In genomic region chr11:109651566-109652024, GRCm38 (mm10) we compare ENCODE assay signal across 8 mouse cellular contexts. TPM values are rescaled to one million over a fixed set of nuclear protein-coding genes. Genes with fewer than 3 reads are reported as not detected.
A peak's percentile ranks its signal among the peaks of the same experiment; 100 is the strongest.
DNase-seq lines count a peak whose midpoint lies in the region; ATAC-seq and TF ChIP-seq lines count a peak whose summit lies in the region.

No protein-coding gene starts in this region.

- no peak for TF ChIP-seq POLR2A in embryonic fibroblast, embryonic 13.5 days (IDR thresholded peaks at IDR 0.05; ENCODE audit: low read depth, low read length)

- no peaks in the 10 kb centered on the region for H3K27me3 ChIP-seq in hindbrain, embryonic 13.5 days

- peaks cover 20% of the 10 kb centered on the region for H3K4me1 ChIP-seq in embryonic fibroblast, embryonic 13.5 days (ENCODE audit: control insufficient read depth, insufficient read depth, low read length)
- H3K4me1 ChIP-seq in hindbrain, embryonic 13.5 days (replicated peaks): peaks cover 53% of the 10 kb centered on the region

- H3K27ac ChIP-seq in embryonic fibroblast, embryonic 13.5 days (ENCODE audit: insufficient read depth, low read length): peak overlapping the region; percentile 59
- peak overlapping the region; percentile 99 for H3K27ac ChIP-seq in hindbrain, embryonic 13.5 days

- no peaks in the 10 kb centered on the region for H3K9me3 ChIP-seq in hindbrain, embryonic 13.5 days

- TF ChIP-seq CTCF in embryonic fibroblast, embryonic 13.5 days (IDR thresholded peaks at IDR 0.05; ENCODE audit: borderline replicate concordance, insufficient read depth, low read length): no peak

- ATAC-seq in cerebellum, adult (ENCODE audit: insufficient number of reproducible peaks, low FRiP score, low TSS enrichment): no peak
- ATAC-seq in hindbrain, embryonic 13.5 days (ENCODE audit: low FRiP score): no peak
- ATAC-seq in megakaryocyte progenitor cell, adult 5-6 weeks (replicated peaks; ENCODE audit: poor library complexity): no peak

- H3K4me3 ChIP-seq in embryonic fibroblast, embryonic 13.5 days (ENCODE audit: insufficient read depth, low read length): peak overlapping the region; percentile 92
- peak overlapping the region; percentile 94 for H3K4me3 ChIP-seq in hindbrain, embryonic 13.5 days

- DNase-seq in cerebellum, adult 11 months: peak; percentile 37
- DNase-seq in adrenal gland, postnatal 10 days: peak; percentile 62
- DNase-seq in liver: peak; percentile 29
- peak; percentile 53 for DNase-seq in neural tube, embryonic 10.5 days (ENCODE audit: extremely low spot score, low spot score)

- peaks cover 27% of the 10 kb centered on the region for H3K36me3 ChIP-seq in hindbrain, embryonic 13.5 days

- peak overlapping the region; percentile 97 for H3K9ac ChIP-seq in hindbrain, embryonic 13.5 days

- peak overlapping the region; percentile 95 for H3K4me2 ChIP-seq in hindbrain, embryonic 13.5 days

- WGBS in hindbrain, embryonic 13.5 days: under 1% methylated on average over 21 of the region's 21 CpGs

RNA-seq across cellular contexts. Expression of gene Prkar1a, which starts 2.4 kb away (rescaled TPM):
- total RNA-seq in adrenal gland, postnatal 10 days (2021): 100 to 1,000 TPM; 331 to 344 TPM
- 215 and 254 TPM in 2 replicates for polyA plus RNA-seq in embryonic fibroblast, embryonic 13.5 days (2011; ENCODE audit: insufficient read length, low read depth, missing spikeins)
- 473 and 491 TPM in 2 replicates for polyA plus RNA-seq in hindbrain, embryonic 13.5 days (2015; fragmentation: Nextera tagmentation; extraction: Ambion mirVana)
- total RNA-seq in megakaryocyte progenitor cell, adult 5-6 weeks (2015): 94.1 and 104 TPM in 2 replicates
- 59.8 and 77.3 TPM in 2 replicates for total RNA-seq in megakaryocyte progenitor cell, adult 5-6 weeks (2017)

RNA-seq across cellular contexts. Expression of gene Wipi1, which starts 39.8 kb away (rescaled TPM):
- total RNA-seq in adrenal gland, postnatal 10 days (2021): 10 to 100 TPM; 35.0 to 44.2 TPM
- polyA plus RNA-seq in embryonic fibroblast, embryonic 13.5 days (2011; ENCODE audit: insufficient read length, low read depth, missing spikeins): 87.9 and 111 TPM in 2 replicates
- 17.8 and 18.2 TPM in 2 replicates for polyA plus RNA-seq in hindbrain, embryonic 13.5 days (2015; fragmentation: Nextera tagmentation; extraction: Ambion mirVana)
- total RNA-seq in megakaryocyte progenitor cell, adult 5-6 weeks (2015): 7.4 and 8.8 TPM in 2 replicates
- 6.4 and 6.9 TPM in 2 replicates for total RNA-seq in megakaryocyte progenitor cell, adult 5-6 weeks (2017)
